Mouse (Mus musculus): Measurements from ENCODE around the gene Col2a1.

Col2a1 gene

DNA sequence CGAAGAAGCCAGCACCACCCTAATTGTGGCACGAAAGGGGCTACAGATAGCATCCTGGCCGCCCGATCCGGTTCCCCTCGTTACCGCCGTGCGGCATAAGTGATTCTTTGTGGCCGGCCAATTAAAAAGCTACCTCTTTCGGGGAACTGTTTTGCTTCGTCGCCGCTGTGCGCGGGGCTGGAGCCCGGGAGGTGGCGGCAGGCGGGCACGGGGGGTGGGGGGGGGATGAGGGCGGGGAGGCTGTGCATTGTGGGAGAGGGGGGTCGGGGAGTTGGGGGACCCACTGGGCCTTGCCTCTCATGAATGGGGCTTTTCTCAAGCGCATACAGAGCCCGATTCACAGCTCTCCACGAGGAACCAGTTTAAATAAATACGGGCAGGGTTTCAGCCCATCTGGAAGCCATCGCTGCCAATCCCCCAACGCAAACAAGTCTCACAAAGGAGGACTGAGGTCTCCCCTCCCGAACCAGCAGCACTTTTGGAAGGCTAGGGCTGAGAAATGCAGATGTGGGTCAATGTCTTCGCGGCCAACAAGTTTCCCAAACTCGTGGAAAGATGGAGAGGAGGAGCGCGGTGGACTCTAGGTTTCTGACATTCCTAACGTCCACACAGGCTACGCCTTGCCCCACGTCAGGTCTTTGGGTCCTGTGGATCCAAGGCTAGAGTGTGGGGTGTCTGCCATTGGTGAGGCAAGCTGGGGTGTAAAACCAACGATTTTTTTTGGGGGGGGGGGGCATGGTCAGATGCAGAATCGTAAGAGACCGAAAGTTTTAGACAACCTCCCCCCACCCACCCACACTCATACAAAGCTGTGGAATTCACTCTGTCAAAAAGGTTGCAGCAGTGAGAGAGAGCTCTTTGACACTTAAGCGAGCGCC, 2.1 kb downstream of the Col2a1 start:
- DNase-seq, result no peak

DNA sequence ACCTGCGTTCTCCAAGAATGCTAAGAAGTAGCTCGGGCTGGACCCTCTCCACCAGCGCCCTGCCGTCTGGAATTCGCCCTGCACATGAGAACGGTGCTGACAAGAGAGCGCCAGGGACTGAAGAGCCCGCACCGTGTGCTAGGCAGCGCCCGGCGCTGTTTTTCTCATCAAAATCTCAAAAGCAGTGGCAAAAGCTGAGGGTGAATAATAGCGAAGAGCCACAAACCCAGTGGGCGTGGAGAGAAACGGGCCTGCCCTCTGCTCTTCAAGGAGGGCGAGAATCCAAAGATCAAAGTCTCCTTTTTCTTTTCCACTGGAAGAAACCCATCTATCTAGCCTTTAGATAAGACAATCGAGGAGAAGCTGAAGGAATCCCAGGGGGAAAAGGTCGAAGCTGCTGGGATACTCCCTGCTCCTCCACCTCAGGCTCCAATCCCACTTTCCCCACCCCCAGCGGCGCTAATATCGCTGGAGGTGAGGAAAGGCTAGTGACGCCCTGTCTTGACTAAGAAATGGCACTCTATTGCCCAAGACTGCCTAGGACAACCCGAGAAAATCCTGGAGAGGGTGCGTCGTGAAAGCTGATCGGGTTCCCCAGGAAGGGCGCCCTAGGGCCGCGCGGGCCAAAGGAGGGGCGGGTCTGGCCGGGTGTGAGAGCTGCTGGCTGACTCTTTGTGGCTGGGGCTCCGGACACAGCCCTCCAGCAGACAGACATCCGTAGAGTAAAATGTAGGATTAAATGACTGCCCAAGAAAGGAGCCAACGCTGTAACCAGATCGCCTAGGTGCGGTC, 3.0 kb downstream of the Col2a1 start:
- DNase-seq, result no peak

DNA sequence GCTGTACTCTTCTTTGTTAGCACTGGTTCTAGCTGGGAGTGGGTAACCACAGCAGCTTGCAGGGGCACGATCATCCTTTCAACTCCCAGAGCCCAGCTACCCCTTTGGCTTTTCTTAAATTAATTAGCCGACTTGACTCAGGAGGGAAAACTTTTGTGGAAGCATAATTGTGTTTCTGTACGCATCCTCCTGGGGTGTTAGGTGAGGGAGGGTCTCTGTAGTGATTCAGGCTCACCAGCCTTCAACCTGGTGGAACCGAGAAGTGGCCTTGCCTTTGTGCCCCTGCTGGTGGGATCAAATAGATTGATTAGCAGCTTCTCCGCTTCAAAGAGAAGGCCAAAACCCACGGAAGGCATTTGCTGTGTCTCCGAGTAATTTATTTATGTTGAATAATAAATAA, 4.5 kb downstream of the Col2a1 start:
- DNase-seq, result no peak

DNA sequence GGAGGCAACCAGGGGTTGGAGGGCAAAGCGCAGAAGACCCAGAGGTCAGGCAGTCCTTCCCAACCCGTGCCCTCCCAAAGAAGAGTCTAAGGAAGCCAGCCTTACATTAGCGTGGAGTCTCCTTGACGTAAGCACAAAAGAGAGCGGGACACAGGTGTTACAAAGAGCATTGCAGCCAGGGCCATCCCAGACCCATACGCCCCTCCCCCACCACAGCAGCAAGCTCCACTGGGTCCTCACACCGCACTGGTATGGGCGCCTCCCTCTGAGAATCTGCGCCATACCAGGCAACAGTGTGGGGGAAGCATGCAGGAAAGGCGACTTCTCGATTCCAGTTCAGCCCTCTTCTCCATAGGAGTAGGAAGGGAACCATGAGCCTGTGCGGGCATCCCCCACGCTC, 4.9 kb downstream of the Col2a1 start:
- DNase-seq, result no peak

DNA sequence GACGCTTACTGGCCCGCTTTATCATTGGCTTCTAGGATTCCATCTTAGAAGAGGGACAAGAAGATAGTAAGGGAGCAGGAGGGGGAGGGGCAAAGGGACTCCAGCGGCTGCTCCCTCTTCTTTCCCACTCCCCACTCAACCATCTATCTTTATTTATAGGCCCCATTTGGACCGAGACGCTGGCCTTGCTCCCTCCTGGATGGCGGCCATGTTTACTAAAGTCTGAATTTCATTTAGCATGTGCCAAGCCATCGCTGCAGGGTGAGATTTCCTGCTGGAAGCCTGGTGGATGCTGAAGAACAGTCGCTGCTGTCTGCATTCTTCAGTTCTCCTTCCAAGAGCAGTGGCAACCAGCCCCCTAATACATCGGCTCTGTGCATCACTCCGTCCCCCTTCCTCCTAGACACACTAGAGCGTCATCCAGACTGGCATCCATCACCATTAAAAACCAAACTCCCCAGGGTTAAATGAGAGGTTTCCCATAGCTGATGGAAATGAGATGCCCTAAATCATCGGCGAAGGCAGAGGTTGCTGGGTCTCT, 7.7 kb downstream of the Col2a1 start:
- no peak for DNase-seq

DNA sequence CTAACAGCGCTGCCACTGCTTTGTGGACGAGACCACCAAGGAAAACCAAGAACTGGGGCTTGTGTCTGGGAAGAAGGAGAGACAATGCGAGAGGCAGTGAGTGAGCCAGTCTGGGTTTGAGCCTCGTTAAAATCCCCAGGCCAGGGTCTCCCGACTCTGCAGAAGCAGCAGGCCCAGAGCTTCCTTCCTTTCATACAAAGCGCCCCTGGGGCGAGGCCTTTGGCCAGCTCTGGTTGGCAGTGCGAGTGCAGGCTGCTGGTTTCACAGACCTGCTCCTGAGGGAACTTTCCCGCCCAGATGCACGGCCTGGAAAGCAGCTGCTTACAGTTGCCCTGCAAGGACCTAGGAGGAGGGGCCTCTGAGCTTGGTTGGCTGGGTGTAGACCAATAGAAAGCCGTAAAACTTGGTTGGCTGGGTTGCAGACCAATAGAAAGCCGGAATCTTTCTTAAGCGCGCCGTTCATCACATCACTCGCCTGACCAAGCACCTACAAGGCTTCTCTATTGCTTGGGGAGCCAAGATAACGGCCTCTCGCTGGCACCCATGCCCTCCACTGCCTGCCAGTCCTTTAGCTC, 11.7 kb downstream of the Col2a1 start:
- peak; percentile 21 to 45 for DNase-seq

DNA sequence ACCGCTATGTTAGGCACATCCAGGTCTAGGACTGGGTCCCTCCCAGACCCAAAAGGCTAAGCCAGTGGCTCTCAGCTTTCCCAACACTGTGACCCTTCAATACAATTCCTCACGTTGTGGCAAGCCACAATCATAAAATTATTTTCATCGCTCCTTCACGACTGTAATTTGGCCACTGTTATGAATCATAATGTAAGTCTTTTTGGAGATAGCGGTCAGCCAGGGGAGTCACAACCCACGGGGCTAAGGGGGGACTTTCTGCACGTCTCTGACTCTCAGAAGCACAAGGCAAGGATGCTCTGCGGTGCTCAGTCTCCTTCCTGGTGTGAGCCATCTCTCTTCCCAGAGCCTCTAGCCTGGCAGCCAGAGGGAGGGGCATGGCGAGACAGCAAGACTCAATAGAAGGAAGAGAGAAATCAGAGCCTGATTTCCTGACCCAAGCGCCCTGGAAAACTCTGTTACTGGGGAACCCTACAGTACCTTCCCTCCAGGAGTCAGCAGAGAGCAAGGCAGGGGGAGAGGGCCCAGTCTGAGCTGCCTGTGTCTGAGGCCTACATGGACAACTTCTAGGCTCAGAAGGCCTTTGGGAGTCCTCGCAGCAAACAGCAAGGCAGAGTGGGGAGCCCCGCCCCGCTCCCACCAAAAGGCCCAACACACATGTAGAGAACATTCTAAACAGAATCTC, 12.3 kb downstream of the Col2a1 start:
- DNase-seq, result no peak

DNA sequence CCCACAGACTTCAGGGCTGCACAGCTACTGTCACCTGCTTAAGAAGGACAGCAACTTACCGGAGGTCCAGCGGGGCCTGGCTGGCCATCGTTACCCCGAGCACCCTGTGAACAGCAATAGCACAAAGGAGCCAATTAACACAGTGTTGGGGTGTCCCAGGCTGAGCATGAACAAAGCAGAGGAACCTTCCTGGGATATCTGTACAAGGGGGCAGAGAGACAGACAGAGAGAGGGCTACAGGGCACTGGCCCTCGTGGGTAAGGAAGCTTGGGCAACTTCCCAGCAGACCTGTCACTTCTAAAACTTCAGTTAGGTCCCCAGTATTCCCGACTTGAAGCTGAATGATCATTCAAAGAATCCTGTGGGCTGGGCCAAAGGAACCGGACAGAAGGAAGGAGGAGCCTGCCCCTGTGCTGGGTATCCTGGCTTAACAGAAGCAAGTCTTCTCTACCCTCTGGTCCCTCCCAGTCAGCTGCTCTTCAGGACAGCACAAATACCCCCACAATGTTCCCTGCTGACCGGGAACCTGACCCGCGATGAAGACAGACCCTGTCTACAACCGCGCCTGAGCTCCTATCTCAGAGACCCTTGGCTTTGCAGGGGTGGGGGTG, 13.1 kb downstream of the Col2a1 start:
- no peak for DNase-seq

DNA sequence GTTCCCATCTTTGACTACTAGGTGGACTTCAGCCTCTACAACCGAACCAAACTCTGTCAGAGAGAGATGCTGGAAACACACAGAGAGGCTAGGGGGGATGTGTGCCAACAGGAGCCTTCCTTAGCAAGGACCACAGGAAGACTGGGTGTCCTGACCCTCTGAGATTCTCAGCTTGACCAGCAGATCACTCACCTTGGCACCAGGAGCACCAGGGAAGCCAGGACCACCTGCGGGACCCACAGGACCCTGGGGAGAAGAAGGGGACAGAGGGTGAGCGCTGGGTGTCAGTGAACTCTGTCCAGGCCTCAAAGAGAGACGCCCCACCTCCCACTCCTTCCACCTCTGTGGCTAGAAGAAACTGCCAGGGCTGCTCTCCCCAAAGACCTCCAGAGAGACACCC, 13.8 kb downstream of the Col2a1 start:
- no peak for DNase-seq

DNA sequence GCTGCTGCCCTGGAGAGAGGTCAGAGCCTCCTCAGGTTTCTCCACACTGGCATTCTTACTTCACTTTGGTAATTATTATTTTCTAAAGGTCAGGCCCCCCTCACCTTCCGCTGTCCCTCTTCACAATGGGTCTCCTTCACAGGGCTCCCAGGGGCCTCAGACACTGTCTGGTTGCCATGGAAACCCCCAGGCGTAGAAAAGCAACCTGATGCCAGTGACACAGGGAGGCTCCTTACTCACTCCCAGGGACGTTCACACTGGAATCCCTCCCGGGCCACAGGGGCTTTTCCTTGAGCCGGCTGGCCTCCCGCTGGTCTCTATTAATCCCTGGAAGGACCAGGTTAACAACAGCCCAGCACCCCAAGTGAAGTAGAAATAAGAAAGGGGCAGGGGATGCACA, 14.4 kb downstream of the Col2a1 start:
- DNase-seq, result no peak

DNA sequence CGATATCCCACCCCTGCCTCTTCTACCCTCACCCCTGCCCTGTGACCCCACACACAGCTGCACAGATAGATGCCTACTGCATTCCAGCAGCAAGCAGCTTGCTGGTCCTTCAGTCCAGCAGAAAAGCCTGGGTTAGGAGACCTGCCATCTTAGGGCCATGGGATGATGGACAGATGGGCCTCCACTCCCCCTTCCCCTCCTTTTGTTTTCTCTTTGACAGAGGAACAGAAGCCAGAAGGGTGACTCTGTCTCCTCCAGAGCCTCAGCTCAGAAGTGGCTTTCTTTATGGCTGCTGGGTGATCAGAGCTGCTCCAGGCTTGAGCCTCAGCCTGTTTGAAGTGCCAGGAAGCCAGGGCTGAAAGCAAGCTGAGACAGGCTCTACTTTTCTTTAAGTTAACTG, 15.0 kb downstream of the Col2a1 start:
- DNase-seq, result no peak

DNA sequence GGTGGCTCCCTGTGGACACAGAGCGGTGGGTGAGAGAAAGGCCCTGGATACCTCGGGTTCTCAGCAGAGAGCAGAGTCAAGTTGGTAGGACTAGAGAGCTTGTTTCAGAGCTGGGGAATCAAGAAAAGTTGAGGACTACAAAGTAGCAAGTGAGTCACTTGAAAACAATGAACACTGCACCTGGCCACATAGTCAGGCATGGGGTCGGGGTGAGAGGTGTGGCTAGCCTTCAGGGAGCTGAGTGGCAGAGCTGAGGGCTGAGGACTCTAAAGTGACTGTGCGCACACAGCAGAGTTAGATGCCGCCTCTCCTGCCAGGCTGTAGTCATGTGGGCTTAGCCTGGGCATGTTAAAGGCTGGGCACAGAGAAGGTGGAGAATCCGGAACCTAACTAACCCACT, 22.9 kb downstream of the Col2a1 start:
- DNase-seq, result no peak

DNA sequence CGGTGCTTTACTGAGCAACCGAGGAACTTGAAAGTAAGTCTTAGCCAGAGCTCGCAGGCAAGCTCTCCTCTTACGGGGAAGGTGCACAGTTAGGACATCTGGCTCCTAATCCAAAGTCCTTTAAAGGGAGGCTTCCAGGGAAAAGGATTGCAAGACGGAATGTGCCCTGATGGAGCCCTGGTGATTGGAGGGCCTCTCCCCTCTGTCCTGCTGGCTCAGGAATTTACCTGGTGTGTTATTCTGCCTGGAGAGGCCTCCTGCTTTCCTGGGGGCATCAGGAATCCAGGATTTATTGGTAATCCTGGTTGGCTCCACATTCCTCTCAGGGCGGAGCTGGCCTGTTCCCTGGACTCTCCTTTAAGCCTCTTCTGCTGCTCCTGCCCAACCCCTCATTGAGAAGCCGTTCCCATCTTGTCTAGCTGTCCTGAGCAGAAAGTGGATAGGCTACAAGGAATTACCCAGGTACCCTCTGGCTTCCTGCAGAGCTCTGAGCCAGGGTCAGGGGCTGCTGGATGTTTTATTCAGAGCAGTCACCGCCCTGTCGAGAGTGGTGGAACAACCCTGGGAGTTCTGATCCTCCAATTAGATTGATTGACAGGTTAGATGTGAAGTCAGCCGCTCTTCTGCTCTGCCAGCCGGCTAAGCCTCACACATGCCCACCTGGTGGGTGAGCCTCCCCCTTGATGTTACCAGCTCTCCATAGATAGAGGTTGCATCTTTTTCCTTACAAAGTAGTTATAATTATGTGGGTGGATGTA, 31.1 kb downstream of the Col2a1 start:
- DNase-seq, result no peak

DNA sequence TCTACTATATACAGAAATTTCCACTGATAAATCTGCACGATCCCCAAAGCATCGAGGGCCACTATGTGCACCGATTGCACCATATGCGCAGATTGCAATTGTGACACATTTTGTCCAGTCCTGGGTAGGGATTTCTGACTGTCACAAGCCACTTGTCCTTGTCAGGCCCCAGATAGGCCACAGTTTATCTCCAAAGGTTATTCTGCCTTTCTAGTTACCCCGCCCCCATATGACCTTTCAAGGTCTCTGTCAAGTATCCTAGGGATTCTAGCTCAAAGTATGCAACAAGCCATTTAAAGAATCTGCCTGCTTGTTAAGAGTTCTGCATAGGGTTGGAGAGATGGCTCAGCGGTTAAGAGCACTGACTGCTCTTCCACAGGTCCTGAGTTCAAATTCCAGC, 31.9 kb downstream of the Col2a1 start:
- DNase-seq, result no peak

DNA sequence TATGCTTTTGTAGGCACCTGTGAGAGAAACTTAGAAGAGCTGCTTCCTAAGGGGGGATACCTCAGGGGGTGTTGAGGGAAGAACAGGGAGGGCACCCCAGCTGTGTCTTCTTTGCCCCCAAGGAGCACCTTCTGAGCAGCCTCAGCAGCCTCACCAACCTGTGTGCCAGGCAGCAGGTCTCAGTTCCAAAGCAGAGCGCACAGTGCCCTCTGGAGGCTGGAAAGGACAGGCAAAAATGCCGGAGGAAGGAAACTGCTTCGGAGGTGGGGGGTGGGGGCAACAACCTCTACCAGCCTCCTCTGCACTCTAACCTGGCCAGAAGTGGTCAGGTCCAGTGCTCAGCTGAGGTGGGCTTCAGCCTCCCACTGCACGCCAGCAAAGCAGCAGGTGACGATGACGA, 34.2 kb downstream of the Col2a1 start:
- DNase-seq, result no peak

DNA sequence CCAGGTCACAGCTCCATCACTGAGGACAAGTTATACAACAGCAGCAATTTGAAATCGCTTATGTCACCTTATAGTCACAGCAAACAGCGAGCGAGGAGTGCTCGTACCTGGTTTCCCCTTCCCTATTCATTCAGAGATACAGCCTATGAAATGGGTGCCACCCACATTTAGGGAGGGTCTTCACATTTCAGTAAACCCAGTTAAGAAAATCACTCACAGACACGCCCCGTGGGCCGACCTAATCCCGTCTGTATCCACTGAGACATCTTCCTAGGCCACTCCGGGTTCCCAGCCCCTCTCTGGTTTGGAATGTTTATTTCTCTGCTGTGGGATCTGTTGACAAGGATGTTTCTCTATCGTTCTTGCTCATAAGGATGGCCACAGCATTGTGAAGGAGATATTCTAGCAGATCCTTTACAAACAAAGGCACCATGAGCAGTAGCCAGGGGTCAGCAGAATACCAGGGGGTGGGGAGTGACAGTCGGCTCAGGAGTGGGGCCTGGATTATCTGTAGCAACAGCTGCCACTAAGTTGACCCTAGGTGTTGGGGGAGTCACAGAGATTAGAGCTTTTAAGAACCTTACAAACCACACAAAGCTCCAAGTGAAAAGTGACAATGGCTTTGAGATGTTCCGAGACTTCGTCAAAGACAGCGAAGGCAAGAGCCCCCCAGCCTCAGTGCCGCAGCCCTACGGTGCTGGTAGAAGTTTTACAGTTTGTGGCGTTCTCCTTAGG, 39.0 kb downstream of the Col2a1 start:
- no peak for DNase-seq

DNA sequence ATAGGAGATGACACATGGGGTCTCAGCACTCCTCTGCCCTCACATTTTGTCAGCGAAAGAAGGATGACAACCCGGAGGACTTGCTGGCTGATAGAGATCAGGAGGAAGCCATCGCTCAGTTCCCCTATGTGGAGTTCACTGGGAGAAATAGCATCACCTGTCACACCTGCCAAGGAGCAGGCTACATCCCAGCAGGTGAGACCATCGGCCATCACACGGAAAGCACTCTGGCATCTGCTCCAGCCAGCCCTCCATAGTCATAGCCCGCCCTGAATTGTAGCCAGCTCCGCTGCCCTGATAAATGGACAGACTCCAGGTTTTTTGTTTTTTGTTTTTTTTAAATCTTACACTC, 39.7 kb downstream of the Col2a1 start:
- no peak for DNase-seq

DNA sequence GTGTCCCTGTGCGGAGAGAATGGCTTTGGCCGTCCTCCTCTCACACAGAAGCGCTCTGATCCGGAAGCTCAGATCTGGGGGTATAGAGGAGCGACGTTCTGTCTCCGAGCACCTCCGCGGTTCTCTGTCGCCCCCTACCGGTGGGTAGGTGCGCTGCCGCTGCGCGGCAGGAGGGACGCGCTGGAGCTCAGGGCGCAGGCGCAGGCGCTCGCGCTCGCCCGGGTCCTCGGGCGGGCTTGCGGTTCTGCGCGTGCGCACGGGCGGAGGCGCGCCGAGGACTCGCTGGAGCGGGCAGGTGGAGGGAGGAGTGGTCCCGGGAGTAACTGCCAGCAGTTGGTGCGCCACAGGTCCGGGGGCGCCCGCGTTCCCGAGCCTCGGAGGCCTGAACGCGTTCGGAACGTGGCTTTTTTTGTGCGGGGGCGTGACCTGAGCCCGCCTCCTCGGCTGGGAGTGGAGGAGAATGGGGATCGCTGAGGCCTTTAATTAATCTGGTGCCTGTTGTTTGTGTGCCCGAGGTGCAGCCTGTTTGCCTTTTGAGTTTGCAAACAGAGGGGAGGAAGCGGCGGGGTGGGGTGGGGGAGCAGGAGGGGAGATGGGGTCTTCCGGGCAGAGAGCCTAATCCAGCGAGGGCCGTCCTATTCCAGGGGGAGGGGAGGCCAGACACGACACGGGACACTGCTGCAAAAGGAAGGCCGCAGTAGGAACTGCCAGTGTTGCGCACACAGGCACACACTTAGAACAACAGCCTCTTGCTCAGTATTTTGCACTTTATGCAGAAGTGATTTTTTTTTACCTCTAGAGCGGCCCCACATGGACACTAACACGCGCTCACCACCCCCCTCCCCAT, 40.3 kb downstream of the Col2a1 start, which contains the start of gene Tmem106c:
TSS of gene Tmem106c (plus strand) at position 212 of the 847 bp plus-strand sequence.
- peak; percentile 87 to 90 for DNase-seq

DNA sequence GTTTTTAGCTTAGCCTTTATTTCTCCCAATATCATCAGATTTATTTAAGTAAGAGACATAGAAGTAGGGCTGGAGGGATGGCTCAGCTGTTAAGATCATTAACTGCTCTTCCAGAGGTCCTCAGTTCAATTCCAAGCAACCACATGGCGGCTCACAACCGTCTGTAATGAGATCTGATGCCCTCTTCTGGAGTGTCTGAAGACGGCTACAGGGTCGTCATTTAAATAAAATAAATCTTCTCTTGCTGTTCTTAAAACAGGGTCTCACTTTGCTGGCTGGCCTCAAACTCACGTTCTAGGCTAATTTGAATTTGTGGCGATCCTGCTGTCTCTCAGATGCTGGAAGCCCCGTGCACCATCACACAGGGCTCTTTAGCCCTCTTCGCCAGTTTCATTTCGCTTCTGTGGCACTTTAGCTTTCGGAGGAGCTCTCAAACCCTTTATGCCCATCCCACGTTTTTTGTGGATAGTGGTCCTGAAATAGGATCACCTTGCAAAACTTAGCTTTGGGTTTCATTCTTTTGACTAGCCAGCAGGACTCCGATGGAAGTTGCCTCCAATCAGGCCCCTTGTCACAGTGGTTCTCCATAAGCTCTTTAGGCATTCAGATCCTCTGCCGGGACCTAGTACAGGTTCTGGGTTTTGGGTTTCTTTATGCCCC, 41.0 kb downstream of the Col2a1 start:
- no peak for DNase-seq
